Mouse (Mus musculus) spleen, adult 2 months (tissue): Measurements from ENCODE around the gene Mylk3. TPM values are rescaled to one million over a fixed set of nuclear protein-coding genes. Genes with fewer than 3 reads are reported as not detected.

Experiments used
- DNase-seq, 2 experiments: peaks; one replicate each; pipeline versions ENCODE4 v3.0.0 to v3.0.0-alpha.2; 2012 to 2021; ENCODE audit warnings: low spot score in 2 of 2, low read depth in 1 of 2
- H3K27ac ChIP-seq: fragments of 200-500 bp; 2 replicates; pipeline ENCODE4 v1.5.1; 2012; ENCODE audit warnings: low read length, inconsistent platforms; ENCODE audit not compliant: insufficient read depth
- H3K27me3 ChIP-seq: fragments of 200-500 bp; 2 replicates; pipeline ENCODE4 v1.6.1; 2012; ENCODE audit warnings: mild to moderate bottlenecking, moderate library complexity, low read length, inconsistent platforms; ENCODE audit not compliant: control insufficient read depth, insufficient read depth
- H3K36me3 ChIP-seq: fragments of 200-500 bp; 2 replicates; pipeline ENCODE4 v1.6.1; 2012; ENCODE audit warnings: mild to moderate bottlenecking, low read length, inconsistent platforms; ENCODE audit not compliant: control insufficient read depth, insufficient read depth
- H3K4me1 ChIP-seq: fragments of 200-500 bp; 2 replicates; pipeline ENCODE4 v1.6.1; 2011; ENCODE audit warnings: inconsistent platforms; ENCODE audit not compliant: control insufficient read depth, insufficient read depth, insufficient read length
- H3K4me3 ChIP-seq: fragments of 200-500 bp; 2 replicates; pipeline ENCODE4 v1.5.1; 2011; ENCODE audit warnings: mild to moderate bottlenecking, inconsistent platforms; ENCODE audit not compliant: insufficient read depth, insufficient read length; ENCODE audit errors: extremely low read depth
- CTCF ChIP-seq: fragments of 200-500 bp; IDR thresholded peaks from 2 replicates; pipeline ENCODE4 v1.5.1; 2011; ENCODE audit warnings: mild to moderate bottlenecking, inconsistent platforms; ENCODE audit not compliant: insufficient read depth, insufficient read length, insufficient replicate concordance; ENCODE audit errors: extremely low read depth
- POLR2A ChIP-seq: fragments of 200-500 bp; IDR thresholded peaks from 2 replicates; pipeline ENCODE4 v1.6.1; 2011; ENCODE audit warnings: low read depth, low read length, inconsistent platforms
- WGBS: fragments of 180-500 bp; shearing (Covaris S2); methylation state at CpG from one replicate; pipeline ENCODE4 v1.1.7; 2018; 5-methylcytosine and 5-hydroxymethylcytosine counted together
- polyA plus RNA-seq: library from polyadenylated mRNA; depleted of rRNA; stranded (reverse); fragments of >200 nt; gene quantifications from 2 replicates; pipeline ENCODE4 v1.2.3, GENCODE M21; 2012

Mylk3 gene
- polyA plus RNA-seq, 1 experiment = 10.7 TPM

DNA sequence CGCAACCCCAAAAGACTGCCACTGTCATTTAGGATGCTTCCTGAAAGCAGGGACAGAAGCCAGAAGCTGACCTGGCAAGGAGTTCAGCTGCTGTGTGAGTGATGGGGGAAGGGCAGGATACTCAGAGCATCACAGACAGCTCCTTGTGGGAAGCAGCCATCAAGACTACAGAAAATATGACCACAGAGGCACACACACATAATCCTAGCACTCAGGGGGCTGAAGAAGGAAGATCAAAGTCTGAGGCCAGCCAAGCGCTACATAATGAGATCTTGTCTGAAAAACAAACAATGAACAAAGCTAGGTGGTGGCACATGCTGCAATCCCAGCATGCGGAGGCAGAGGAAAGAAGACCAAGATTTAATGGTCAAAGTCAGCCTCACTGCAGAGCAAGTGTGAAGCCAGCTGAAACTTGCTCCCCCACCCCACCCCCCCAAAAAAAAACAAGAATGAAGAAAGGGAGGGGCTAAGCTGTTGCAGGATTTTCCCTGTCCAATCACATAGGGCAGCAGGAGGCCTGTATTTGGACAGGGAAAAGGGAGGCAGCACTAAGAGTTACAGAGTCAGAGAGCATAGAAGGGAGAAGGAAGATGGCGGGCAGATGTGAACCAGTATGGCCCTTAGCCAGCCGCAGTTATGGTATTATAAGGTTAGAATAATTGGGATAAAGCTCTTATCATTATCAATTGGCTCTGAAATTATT is 46.1 kb downstream of the Mylk3 start:
- H3K4me3 ChIP-seq = no peak overlapping the region
- 96% methylated on average over 5 of the region's 5 CpGs for WGBS
- H3K36me3 ChIP-seq = no peaks in the 10 kb centered on the region
- H3K27me3 ChIP-seq = no peaks in the 10 kb centered on the region
- H3K4me1 ChIP-seq = no peaks in the 10 kb centered on the region
- DNase-seq = no peak
- no peak for TF ChIP-seq POLR2A
- TF ChIP-seq CTCF = no peak
- no peak overlapping the region for H3K27ac ChIP-seq

DNA sequence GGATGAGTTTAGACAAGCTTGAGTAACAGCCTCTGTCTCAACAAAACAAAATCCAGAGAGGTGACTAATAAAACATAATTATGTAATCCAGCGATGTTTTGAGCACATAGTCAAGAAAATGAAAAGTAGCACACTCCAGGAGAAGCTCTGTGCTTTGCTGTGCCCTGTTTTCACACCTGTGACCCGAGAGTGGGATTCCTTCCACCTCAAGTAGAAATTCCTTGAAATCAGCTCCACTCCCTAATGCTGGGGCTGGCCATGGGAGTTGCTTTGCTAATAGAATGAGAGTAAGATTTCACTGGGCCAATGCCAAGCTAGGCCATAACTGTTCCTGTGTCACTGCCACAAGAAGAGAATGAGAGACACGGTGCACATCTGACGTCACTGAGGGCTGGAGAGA is 48.5 kb downstream of the Mylk3 start:
- no peak overlapping the region for H3K27ac ChIP-seq
- H3K27me3 ChIP-seq = no peaks in the 10 kb centered on the region
- H3K4me1 ChIP-seq = no peaks in the 10 kb centered on the region
- no peaks in the 10 kb centered on the region for H3K36me3 ChIP-seq
- no peak for TF ChIP-seq POLR2A
- TF ChIP-seq CTCF = no peak
- 87% methylated on average over 4 of the region's 4 CpGs for WGBS
- no peak for DNase-seq
- H3K4me3 ChIP-seq = no peak overlapping the region

DNA sequence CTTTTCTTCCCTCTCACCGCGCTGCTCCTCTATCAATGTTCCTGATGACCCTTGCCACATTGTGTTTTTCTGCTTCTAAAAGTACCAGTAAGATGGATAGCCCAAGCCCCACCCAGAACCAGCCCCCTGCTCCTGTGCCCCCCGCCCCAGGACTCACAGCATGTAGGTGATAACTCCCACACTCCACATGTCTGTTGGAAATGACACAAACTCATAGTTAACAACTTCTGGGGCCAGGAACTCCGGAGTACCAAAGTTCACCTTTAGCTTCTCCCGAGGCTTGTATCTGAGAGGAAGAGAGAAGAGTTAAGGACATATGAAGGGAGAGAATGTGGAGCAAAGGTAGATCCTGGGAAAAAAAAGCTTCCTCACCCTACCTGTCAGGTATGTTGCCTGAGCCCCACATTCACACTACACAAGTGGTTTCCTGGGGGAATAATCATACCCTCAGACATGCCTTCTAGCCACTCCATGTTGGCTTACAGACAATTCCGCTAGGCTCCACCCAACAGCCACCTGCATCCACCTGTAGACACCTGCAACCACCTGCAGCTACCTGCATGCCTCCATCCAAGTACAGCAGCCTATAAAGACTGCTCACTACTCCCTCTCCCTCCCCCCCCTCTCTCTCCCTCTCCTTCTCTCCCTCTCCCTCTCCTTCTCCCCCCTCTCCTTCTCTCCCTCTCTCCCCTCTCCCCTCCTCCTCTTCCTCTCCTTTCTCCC is 49.8 kb downstream of the Mylk3 start:
- DNase-seq = no peak
- no peak overlapping the region for H3K4me3 ChIP-seq
- no peaks in the 10 kb centered on the region for H3K36me3 ChIP-seq
- no peaks in the 10 kb centered on the region for H3K27me3 ChIP-seq
- H3K27ac ChIP-seq = no peak overlapping the region
- 91% methylated on average over 6 of the region's 6 CpGs for WGBS
- H3K4me1 ChIP-seq = no peaks in the 10 kb centered on the region
- no peak for TF ChIP-seq POLR2A
- no peak for TF ChIP-seq CTCF

DNA sequence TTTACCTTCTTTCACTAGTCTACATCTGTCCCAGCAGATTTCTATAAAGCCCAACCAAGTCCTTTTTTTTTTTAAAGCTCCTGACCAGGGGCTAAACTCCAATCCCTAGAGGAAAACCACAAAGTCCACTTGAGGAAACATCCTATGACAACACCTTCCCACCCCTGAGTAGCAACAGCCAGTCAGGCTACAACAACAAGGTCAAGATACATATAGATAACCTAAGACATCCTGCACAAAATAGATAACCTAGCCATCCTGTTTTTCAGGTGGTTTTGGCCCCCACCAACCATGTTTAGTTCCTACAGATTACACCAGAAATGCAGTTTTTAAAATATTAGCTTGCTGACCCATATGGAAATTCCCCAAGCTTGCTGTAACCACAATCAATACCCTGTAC is 51.0 kb downstream of the Mylk3 start:
- H3K27ac ChIP-seq = no peak overlapping the region
- TF ChIP-seq CTCF = no peak
- no peak for TF ChIP-seq POLR2A
- no peaks in the 10 kb centered on the region for H3K27me3 ChIP-seq
- no peaks in the 10 kb centered on the region for H3K36me3 ChIP-seq
- H3K4me1 ChIP-seq = no peaks in the 10 kb centered on the region
- no peak overlapping the region for H3K4me3 ChIP-seq
- DNase-seq = no peak

DNA sequence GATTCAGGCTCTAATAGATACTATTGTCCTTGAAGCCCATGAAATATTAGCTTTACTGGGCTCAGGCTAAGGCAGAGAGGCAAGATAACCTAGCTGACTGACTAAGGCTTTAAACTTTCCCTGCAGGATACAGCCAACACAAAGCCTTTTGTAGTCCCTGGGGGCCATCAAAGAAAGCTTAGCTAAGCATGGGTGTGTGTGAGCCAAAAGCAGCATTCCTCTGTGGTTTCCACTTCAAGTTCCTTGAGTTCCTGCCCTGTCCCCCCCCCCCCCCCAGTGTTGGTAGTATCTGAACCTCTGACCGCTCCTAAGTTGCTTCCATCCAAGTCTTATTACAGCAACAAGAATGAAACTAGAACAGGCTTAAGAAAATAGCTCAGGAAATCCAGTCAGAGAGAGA is 56.6 kb downstream of the Mylk3 start:
- no peaks in the 10 kb centered on the region for H3K36me3 ChIP-seq
- TF ChIP-seq POLR2A = no peak
- no peak for TF ChIP-seq CTCF

DNA sequence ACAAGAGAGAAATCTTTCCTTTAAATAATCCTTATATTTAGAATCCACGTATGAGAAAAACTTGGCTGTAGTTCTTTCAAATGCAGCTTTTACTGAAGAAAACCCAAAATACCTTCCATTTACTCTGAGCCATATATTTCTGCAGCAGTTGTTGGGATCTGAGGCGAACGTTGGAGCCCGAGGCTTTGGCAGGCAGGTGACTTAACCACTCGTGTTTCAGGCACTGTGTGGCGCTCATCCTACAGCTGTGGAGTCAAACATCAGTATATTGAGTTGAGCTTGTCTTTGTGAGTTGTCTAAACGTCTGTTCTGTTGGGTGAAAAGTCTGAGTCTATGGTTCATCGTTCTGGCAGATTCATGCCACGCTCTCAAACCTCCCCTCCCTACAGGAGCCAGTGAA is 59.1 kb downstream of the Mylk3 start:
- H3K36me3 ChIP-seq = no peaks in the 10 kb centered on the region
- TF ChIP-seq POLR2A (no peak), CTCF (no peak)

More for the DNA sequence above, 56.6 kb downstream of the Mylk3 start:
- no peak overlapping the region for H3K27ac ChIP-seq
- no peaks in the 10 kb centered on the region for H3K4me1 ChIP-seq
- no peaks in the 10 kb centered on the region for H3K27me3 ChIP-seq
- WGBS = 84% methylated on average over 1 of the region's 1 CpGs
- no peak overlapping the region for H3K4me3 ChIP-seq
- DNase-seq = no peak

DNA sequence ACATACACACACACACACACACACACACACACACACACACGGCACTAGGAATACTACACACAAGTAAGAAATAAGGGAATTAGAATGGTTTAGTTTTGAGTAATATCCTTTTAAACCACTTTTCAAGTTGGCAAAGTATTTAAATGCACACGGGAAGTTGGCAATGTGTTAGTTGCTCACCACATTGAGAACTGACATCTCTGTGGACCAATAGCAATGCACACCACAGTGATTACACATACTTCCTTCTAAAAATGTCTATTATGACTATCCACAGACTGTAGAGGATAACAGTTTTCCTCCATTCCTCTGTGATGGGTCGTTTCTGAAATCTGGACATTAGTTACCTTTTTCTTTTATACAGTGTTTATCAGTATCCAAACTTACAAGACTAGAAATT is 63.1 kb downstream of the Mylk3 start:
- no peak overlapping the region for H3K4me3 ChIP-seq
- no peaks in the 10 kb centered on the region for H3K36me3 ChIP-seq
- no peak for DNase-seq
- no peak overlapping the region for H3K27ac ChIP-seq
- H3K27me3 ChIP-seq = no peaks in the 10 kb centered on the region
- TF ChIP-seq CTCF (no peak), POLR2A (no peak)
- no peaks in the 10 kb centered on the region for H3K4me1 ChIP-seq
- 71% methylated on average over 3 of the region's 3 CpGs for WGBS

More for the DNA sequence above, 59.1 kb downstream of the Mylk3 start:
- H3K4me3 ChIP-seq = no peak overlapping the region
- 85% methylated on average over 9 of the region's 9 CpGs for WGBS
- no peak overlapping the region for H3K27ac ChIP-seq
- DNase-seq = no peak
- H3K4me1 ChIP-seq = no peaks in the 10 kb centered on the region
- no peaks in the 10 kb centered on the region for H3K27me3 ChIP-seq

DNA sequence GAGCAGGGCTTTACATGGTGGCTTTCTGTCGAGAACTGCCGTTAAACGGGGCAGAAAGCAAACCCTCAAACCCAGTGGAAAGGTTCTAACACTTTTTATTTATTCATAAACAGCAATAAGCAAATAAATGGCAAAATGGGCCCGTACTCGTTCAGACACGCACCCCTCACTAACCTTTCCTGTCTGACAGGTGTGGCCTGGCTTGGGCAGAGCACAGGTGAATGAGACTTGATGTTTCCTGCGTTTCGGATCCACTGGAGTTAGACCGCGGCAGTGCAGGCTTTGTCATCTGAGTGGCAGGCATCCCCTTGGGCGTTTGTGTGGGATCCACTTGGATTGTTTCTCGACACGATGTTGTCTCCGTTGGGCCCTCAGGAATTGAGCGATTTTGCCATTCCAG is 64.2 kb downstream of the Mylk3 start:
- WGBS = 95% methylated on average over 15 of the region's 15 CpGs
- Histone ChIP-seq H3K27ac (no peak overlapping the region), H3K27me3 (no peaks in the 10 kb centered on the region), H3K4me1 (no peaks in the 10 kb centered on the region), H3K36me3 (no peaks in the 10 kb centered on the region), H3K4me3 (no peak overlapping the region)
- TF ChIP-seq POLR2A (no peak), CTCF (no peak)
- no peak for DNase-seq
